Mouse (Mus musculus) adrenal gland, postnatal 4 days (tissue): ENCODE data around the gene Lrrc39. TPM values are rescaled to one million over a fixed set of nuclear protein-coding genes. Genes with fewer than 3 reads are reported as not detected.
"Not testable (repeated sequence)": the region's sequence is repeated elsewhere in the genome, so short reads cannot be mapped to it uniquely, and the experiment has no call there.

Source experiments
- DNase-seq, 2 experiments: peaks; one replicate each; pipeline ENCODE4 v3.0.0; 2021 to 2022; ENCODE audit warnings: low spot score in 2 of 2, mixed read lengths in 2 of 2
- long read RNA-seq, 2 experiments: library from polyadenylated mRNA; stranded (forward); transcript quantifications; one replicate each; pipeline ENCODE4 v2.0.0; 2021
- total RNA-seq, 2 experiments: library from RNA; stranded (reverse); gene quantifications; 2 replicates each; pipeline ENCODE4 v1.2.3; 2021

Gene Lrrc39
- 1 to 10 TPM; 2.7 to 3.6 TPM for total RNA-seq
- long read RNA-seq, experiment 1, partial matches to known transcripts = 1 of 6 reads
- long read RNA-seq, experiment 1, other reads (novel, unspliced or antisense) = 2 of 6 reads
- long read RNA-seq, experiment 2, partial matches to known transcripts = 0 of 7 reads
- long read RNA-seq, experiment 2, other reads (novel, unspliced or antisense) = 5 of 7 reads

DNA sequence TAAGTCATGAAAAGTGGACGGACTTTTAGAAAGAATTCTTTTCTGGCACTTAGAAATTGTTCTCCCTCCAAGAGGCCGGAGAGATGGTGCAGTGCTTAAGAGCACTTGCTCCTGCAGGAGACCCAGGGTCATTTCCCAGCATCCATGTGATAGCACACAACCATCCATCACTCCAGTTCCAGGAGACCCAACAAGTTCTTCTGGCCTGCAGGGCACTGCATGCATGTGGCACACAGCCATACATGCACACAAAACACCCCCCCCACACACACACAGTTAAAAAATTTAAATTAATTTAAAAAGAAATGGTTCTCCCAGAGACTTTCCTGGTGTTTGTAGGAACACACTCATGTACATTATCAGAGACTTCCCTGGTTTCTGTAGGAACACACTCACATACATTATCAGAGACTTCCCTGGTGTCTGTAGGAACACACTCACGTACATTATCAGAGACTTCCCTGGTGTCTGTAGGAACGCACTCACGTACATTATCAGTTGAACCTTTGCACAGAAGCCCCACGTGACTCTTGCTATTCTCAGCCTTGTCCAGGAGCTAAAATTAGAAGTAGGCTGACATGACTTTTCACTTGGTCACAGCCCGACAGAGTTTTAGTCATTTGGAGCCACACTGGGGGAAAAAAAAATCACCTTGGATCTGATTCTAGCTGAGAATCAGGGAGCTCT is at the start of gene Lrrc39:
Lrrc39 (plus strand) TSS at position 566 of the 687 bp plus-strand sequence.
- no peak for DNase-seq

DNA sequence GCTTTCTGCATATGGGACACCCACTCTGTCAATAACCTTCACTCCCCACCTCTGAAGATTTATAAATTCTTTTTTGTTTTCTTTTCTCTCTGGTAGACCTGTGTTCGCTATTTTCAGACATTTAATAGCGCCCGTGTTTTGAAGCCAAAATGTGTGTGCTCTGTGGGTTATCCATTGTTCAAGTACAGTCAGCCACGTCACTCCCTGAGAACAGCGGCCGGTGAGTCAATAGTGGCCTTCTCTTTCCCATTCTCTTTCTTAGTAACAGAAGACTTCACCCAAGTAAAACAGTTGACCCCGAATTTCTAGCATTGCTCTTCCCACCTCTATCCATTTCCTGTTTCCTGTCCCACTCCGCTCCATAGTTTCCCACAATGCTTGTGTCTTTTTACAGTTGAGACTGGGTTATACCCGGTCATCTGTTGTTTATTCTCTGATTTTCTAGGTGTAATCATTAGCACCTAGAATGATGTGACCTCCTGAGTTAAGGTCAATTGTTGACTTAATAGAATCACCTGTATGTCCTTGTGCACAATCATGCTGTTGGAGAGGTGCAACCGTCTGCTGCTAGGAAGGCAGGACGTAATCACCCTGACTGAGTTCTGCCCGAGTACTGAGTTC is 42.5 kb upstream of the Lrrc39 start:
- no peak for DNase-seq

DNA sequence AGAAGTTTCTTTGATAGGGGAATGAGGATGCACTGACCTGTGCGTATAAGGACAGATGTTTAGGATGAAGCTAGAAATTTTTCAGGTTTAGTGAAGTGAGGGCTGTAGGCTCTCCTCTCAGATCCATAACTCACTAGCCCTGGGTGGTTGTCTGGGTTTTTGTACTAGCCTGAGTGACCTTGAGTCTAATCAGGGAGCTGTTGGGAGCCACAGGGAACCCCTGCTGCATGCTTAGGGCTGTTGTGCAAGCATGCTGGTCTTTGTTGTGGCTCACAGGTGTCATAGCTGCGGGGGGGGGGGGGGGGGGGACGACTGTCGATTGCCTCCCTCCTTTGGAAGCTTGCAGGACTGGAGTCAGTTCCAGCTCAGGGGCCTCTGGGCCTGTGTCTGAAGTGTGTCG is 33.0 kb upstream of the Lrrc39 start:
- no peak for DNase-seq

GRCm38 (mm10) chr3:116530826-116531225 is 31.9 kb upstream of the Lrrc39 start:
- no peak for DNase-seq

DNA sequence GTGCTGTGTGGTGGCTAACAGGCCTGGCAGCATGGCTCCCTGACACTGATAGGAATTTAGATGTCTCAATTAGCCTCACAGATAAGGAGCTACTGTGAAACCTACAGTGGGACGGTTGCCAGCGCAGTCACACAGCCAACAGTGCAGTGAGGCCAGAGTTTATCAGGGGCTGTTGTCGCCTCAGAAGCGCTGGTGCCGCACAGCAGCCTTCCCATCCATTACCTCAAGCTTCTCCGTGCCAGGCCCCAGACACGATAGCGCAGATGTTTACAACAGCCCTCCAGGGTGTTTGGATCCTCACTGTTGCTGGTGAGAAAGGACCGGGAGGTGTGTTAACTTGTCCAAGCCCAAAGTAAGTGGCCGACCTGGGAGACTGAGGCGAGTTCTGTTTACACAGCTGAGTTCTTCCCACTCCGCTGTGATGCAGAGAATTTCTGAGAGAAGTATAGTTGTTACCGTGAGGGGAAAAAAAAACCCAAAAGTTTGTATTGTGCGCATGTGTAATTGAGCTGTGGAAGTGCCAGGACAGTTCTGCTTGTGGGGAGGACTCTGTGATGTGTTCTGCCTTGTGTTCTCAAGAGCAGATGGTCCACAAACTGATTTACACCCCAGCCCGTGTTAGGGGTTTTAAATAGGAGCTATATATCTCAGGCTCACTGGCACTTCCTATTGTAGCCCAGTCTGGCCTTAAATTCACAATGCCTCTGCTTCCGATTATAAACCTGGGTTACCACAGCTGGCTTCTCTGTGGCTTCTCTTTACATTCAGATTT is 26.2 kb upstream of the Lrrc39 start:
- DNase-seq = no peak

- DNase-seq = no peak
Observed at GRCm38 (mm10) chr3:116537200-116537573, 25.6 kb upstream of the Lrrc39 start.

GRCm38 (mm10) chr3:116542070-116542469 is 20.7 kb upstream of the Lrrc39 start:
- no peak for DNase-seq

GRCm38 (mm10) chr3:116542532-116542931 is 20.2 kb upstream of the Lrrc39 start:
- no peak for DNase-seq

GRCm38 (mm10) chr3:116547430-116547829 is 15.3 kb upstream of the Lrrc39 start:
- DNase-seq = no peak

GRCm38 (mm10) chr3:116551362-116551761 is 11.4 kb upstream of the Lrrc39 start:
- no peak for DNase-seq

DNA sequence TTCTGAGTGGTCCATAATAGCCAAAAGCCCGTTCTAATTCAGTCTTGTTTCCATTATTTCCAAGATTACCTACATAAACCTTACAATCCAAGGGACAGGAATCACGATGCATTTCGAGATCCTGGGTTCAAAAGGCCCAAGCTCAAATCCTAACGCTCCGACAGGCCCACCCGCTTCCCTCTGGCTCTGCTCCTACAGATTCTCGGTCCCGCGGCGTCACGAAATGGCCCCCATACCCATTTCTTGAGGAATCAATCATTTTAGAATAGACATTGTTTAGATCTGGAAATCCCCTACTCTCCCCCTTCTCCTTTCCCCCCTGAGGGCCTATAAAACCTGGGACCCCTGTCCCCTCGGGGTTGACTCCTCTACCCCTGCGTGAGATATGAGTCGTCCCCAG is 1.5 kb upstream of the Lrrc39 start:
- not testable (repeated sequence) for DNase-seq

DNA sequence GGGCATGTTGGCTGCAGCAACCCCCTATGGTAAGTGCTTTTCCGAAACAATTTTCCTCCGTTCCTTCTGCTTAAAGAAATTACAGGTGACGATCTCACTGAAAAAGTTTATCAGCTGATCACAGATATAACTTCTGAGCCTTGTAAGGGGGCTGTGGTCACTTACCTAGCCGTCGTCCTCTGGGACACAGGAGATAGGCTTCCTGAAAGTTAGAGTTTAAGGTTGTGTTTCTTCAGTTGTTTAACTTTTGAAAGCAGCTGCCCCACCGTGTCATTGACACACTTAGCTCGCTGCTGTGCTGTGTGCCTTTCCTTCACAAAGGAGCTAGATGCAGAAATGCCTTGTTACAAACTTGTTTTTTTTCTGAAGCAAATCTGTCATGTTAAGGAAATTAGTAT is 321 bp downstream of the Lrrc39 start:
- no peak for DNase-seq

DNA sequence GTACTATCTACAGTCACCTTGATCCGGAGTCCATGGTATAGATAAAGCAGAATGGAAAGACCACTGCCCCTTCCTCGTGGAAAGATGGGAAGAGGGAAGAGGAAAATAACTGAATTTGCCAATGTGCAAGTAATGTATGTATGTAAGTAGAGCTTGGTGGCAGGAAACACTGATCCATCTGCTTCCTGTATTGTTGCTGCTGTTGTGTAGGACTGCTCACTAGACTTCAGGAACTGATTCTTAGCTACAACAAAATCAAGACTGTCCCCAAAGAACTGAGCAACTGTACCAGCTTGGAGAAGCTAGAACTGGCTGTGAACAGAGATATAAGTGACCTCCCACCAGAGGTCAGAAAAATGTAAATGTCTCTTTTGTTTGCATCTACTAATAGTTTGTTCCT is 7.9 kb downstream of the Lrrc39 start:
- no peak for DNase-seq

DNA sequence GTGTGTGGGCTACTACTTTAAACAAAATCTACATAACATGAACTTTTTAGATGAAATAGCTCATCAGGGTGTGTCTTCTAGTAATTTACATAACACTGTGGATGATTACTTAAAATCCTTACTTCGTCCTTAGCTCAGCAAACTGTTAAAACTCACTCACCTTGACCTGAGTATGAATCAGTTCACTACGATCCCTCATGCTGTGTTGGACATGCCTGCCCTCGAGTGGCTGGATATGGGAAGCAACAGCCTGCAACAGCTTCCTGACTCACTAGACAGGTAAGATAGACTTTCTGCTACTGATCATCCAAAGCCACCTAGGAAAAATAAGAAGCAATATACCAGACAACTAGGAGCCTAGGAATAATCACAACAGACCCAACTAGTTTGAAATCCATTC is 14.5 kb downstream of the Lrrc39 start:
- no peak for DNase-seq

GRCm38 (mm10) chr3:116582201-116582600 is 19.4 kb downstream of the Lrrc39 start:
- DNase-seq = no peak

- DNase-seq = peak in 1 of 2 experiments; percentile 18
Observed at GRCm38 (mm10) chr3:116594076-116594727, 31.4 kb downstream of the Lrrc39 start.

GRCm38 (mm10) chr3:116594728-116595602 is 32.2 kb downstream of the Lrrc39 start, which contains the start of gene Sass6:
TSS of gene Sass6 (plus strand) at chr3:116594982.
- peak; percentile 96 for DNase-seq

DNA sequence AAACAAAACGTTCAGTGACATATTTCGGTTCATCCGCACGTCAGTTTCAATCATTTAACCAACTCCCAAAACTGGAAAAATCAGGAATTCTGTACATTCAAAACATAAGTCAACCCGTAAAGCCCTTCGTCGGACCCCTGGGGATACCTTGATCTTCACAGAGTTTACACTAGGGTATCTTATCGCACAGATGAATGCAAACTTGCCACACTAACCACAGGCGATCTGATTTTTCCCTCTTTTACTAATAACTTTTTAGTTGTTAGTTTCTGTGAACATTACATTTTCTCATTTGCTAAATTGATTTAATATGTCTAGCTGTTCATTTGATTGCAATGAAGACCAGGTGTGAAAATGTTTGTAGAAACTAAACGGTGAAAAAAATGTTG is 32.8 kb downstream of the Lrrc39 start:
- no peak for DNase-seq

DNA sequence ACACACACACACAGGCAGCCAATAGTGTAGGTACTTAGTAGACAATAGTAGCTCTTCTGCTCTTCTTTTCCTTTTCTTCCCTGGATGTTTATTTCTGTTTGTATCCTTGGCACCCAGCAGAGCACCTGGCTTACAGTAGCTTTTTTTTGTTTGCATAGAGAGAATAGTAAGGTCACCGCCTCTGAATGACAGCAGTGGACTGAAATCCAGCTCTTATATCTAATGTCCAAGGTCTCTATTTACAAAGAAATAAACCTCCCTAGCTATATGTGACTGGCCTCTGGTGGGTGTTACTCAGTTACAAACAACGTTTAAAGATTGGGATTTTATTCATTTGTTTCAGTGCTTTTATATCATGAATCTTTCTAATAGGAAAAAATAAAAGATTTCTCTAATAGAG is 36.9 kb downstream of the Lrrc39 start:
- no peak for DNase-seq

DNA sequence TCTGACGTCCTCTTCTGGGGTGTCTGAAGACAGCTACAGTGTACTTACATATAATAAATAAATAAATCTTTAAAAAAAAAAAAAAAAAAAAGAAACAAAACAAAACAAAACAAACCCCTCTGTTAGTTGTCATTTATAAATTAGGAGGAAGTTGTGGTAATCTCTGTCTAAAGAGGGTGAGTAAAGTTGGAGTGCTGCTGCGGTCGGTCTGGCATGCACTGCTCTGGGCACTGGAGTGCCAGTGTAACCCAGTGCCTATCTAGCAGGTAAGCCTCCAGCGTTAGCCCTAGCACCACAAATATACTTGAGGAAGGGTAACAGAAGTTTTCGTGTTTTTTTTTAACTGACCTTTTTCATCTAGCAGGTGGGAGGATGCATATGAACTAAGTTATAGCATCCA is 38.2 kb downstream of the Lrrc39 start:
- DNase-seq = no peak
